Mouse (Mus musculus): Measurements from ENCODE around the gene Csnk2a2. TPM values are rescaled to one million over a fixed set of nuclear protein-coding genes. Genes with fewer than 3 reads are reported as not detected.
A peak's percentile ranks its signal among the peaks of the same experiment; 100 is the strongest.

Csnk2a2 gene
- polyA plus RNA-seq, 1 experiment, result 125 TPM

DNA sequence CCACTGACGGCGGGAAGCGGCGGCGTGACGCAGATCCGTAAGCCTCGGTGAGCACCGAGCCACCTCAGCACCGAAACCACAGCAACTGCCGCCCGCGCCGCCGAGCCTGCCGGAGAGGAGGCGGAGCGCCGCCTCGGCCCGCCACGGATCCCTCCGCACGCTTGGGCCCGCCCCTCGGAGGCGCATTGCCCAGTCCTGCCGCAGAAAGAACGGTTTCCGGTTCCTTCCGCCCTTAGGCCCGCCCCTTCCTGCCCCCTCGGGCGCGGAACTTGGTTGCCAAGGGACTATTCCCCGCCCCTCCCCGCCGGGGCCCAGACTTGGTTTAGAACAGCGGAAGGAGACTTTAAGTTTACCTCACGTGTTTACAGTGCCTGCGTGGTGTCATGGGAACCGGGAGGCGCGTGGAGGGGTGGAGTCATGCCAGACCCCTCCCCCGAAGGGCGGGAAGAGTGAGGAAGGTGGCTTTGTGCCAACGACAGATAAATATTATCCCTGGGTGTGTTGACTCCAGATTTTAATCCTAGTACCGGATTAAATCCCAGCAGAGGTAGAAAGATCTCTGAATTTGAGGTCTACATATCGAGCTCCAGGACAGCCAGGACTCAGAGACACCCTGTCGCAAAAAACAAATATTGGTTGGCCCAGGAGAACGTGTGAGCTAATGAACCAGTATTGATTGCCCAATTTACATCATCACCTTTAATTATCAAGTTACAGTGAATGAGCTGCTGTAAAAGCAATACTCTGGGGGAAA, 55.0 kb downstream of the Csnk2a2 start, which contains the start of gene Cfap20:
Gene Cfap20 (minus strand): TSS at position 184 of the 754 bp plus-strand sequence.
- Histone ChIP-seq H3K27ac (ENCODE audit: control insufficient read depth, insufficient read depth, low read depth, low read length) (peak within 1 kb of the TSS; percentile 84), H3K4me3 (ENCODE audit: control insufficient read depth, low read depth, low read length) (peak within 1 kb of the TSS; percentile 86)
- no peak for TF ChIP-seq CTCF (IDR thresholded peaks at IDR 0.05; ENCODE audit: control insufficient read depth, insufficient read depth, insufficient replicate concordance, low read depth, low read length)
- TF ChIP-seq POLR2A (IDR thresholded peaks at IDR 0.05; ENCODE audit: control insufficient read depth, low read depth, low read length), result peak; percentile 84

DNA sequence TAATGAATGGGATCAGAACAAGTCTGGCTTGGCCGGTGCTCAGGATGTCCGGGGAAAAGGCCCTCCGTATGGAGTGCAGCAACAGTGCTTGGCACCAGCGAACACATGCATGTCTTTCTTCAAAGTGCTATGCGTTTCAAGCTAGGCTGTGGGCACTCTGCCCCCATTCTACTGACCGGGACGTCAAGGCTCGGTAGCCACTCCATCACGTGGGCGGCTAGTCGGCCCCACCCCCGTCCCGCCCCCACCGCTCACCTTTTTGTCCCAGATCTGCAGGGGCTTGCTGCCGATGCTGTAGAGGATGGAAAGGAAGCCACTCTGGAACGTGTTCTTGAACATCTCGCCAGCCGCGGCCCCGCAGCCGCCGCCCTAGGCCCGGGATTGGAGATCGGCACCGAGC, 55.6 kb downstream of the Csnk2a2 start:
- H3K4me1 ChIP-seq (ENCODE audit: control insufficient read depth, insufficient read depth, low read length), result peaks cover 13% of the 10 kb centered on the region
- no peaks in the 10 kb centered on the region for H3K27me3 ChIP-seq (ENCODE audit: control insufficient read depth, insufficient read depth, low read length)
- H3K36me3 ChIP-seq (ENCODE audit: control insufficient read depth, insufficient read depth, low read length), result no peaks in the 10 kb centered on the region
- peak overlapping the region; percentile 76 for H3K27ac ChIP-seq (ENCODE audit: control insufficient read depth, insufficient read depth, low read depth, low read length)
- no peak for TF ChIP-seq CTCF (IDR thresholded peaks at IDR 0.05; ENCODE audit: control insufficient read depth, insufficient read depth, insufficient replicate concordance, low read depth, low read length)
- TF ChIP-seq POLR2A (IDR thresholded peaks at IDR 0.05; ENCODE audit: control insufficient read depth, low read depth, low read length), result no peak
- H3K4me3 ChIP-seq (ENCODE audit: control insufficient read depth, low read depth, low read length), result peak overlapping the region; percentile 86

More for the DNA sequence above, 55.0 kb downstream of the Csnk2a2 start, which contains the start of gene Cfap20:
- H3K36me3 ChIP-seq (ENCODE audit: control insufficient read depth, insufficient read depth, low read length), result no peaks in the 10 kb centered on the region
- H3K4me1 ChIP-seq (ENCODE audit: control insufficient read depth, insufficient read depth, low read length), result peaks cover 8% of the 10 kb centered on the region
- H3K27me3 ChIP-seq (ENCODE audit: control insufficient read depth, insufficient read depth, low read length), result no peaks in the 10 kb centered on the region

- peaks cover 15% of the 10 kb centered on the region for H3K4me1 ChIP-seq (ENCODE audit: control insufficient read depth, insufficient read depth, low read length)
- H3K27ac ChIP-seq (ENCODE audit: control insufficient read depth, insufficient read depth, low read depth, low read length), result no peak overlapping the region
- no peaks in the 10 kb centered on the region for H3K36me3 ChIP-seq (ENCODE audit: control insufficient read depth, insufficient read depth, low read length)
- H3K4me3 ChIP-seq (ENCODE audit: control insufficient read depth, low read depth, low read length), result peak overlapping the region; percentile 80
- TF ChIP-seq CTCF (IDR thresholded peaks at IDR 0.05; ENCODE audit: control insufficient read depth, insufficient read depth, insufficient replicate concordance, low read depth, low read length) (no peak), POLR2A (IDR thresholded peaks at IDR 0.05; ENCODE audit: control insufficient read depth, low read depth, low read length) (no peak)
- no peaks in the 10 kb centered on the region for H3K27me3 ChIP-seq (ENCODE audit: control insufficient read depth, insufficient read depth, low read length)
Observed at GRCm38 (mm10) chr8:95433124-95433523, 56.7 kb downstream of the Csnk2a2 start.

- no peak overlapping the region for H3K27ac ChIP-seq (ENCODE audit: control insufficient read depth, insufficient read depth, low read depth, low read length)
- TF ChIP-seq POLR2A (IDR thresholded peaks at IDR 0.05; ENCODE audit: control insufficient read depth, low read depth, low read length) (no peak), CTCF (IDR thresholded peaks at IDR 0.05; ENCODE audit: control insufficient read depth, insufficient read depth, insufficient replicate concordance, low read depth, low read length) (no peak)
- peaks cover 21% of the 10 kb centered on the region for H3K4me1 ChIP-seq (ENCODE audit: control insufficient read depth, insufficient read depth, low read length)
- H3K36me3 ChIP-seq (ENCODE audit: control insufficient read depth, insufficient read depth, low read length), result no peaks in the 10 kb centered on the region
- H3K27me3 ChIP-seq (ENCODE audit: control insufficient read depth, insufficient read depth, low read length), result no peaks in the 10 kb centered on the region
- peak overlapping the region; percentile 75; the same call in 1 of the 2 replicates for H3K4me3 ChIP-seq (ENCODE audit: control insufficient read depth, low read depth, low read length)
Observed at GRCm38 (mm10) chr8:95432471-95432870, 57.4 kb downstream of the Csnk2a2 start.

DNA sequence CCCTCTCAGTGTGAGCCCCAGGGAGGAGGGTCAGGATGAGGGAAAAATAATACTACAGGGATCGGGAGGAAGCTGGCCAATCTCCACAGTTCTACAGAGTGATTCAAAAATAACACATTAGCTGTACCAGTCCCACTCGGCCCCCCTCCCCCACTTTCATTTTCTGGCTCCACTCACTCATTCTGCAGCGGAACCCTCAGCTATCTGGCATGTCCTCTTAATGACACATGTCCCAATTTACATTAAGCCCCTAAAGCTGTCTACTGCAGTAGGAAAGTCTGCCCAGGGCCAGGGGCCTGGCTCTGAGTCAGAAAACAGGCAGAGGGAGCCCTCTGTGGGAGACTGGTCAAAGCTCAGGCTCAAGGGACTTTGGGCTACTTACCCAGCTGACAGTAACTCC, 59.9 kb downstream of the Csnk2a2 start:
- H3K27me3 ChIP-seq (ENCODE audit: control insufficient read depth, insufficient read depth, low read length), result no peaks in the 10 kb centered on the region
- H3K36me3 ChIP-seq (ENCODE audit: control insufficient read depth, insufficient read depth, low read length), result no peaks in the 10 kb centered on the region
- peaks cover 21% of the 10 kb centered on the region for H3K4me1 ChIP-seq (ENCODE audit: control insufficient read depth, insufficient read depth, low read length)
- 0 out of 2 replicates have a peak overlapping the region, but pooled peaks have one; percentile 16 for H3K27ac ChIP-seq (ENCODE audit: control insufficient read depth, insufficient read depth, low read depth, low read length)
- no peak overlapping the region for H3K4me3 ChIP-seq (ENCODE audit: control insufficient read depth, low read depth, low read length)
- no peak for TF ChIP-seq CTCF (IDR thresholded peaks at IDR 0.05; ENCODE audit: control insufficient read depth, insufficient read depth, insufficient replicate concordance, low read depth, low read length)
- no peak for TF ChIP-seq POLR2A (IDR thresholded peaks at IDR 0.05; ENCODE audit: control insufficient read depth, low read depth, low read length)

DNA sequence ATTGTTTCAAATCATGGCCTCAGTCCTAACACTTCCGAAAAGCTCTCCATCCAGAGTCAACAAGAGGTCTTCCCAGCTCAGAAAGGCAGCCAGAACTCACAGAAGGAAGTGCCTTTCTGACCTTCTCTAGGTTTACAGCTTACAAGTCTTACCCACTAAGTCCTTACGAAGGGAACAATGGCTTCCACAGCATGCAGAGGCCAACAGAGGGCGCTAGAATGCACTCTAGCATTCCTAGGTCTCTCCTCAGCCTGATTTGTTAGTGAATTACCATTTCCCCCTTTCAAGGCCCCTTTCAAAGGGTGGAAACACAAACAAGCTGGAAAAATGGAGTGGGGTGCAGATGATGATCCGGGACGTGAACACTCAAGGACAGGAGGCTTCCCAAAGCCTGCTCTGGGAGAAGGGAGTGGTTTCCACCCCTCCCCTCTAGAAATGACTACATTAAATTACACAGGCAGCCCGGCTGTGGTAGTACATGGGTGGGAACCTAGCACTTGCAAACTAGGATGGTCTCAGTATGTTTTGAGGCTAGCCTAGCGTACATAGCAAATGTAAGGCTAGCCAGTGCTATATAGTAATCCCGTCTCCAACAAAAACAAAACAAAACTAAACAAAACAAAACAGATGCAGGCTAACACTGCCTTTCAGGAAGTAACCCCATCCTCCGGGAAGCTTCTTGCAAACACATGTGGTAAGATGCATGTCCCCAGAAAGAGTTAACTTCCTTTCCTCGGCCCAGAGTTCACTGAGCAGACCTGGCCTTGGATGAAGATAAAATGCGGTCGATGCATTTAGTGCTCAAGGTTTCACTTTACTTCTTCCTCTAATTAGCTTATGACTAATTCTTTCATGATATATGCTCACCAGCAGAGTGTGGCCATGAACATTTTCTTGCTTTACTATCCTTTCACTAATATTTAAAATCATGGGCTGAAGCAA, 62.0 kb downstream of the Csnk2a2 start:
- Histone ChIP-seq H3K36me3 (ENCODE audit: control insufficient read depth, insufficient read depth, low read length) (no peaks in the 10 kb centered on the region), H3K27ac (ENCODE audit: control insufficient read depth, insufficient read depth, low read depth, low read length) (peak overlapping the region; percentile 67), H3K4me1 (ENCODE audit: control insufficient read depth, insufficient read depth, low read length) (peaks cover 19% of the 10 kb centered on the region), H3K4me3 (ENCODE audit: control insufficient read depth, low read depth, low read length) (no peak overlapping the region; the same call in 1 of the 2 replicates), H3K27me3 (ENCODE audit: control insufficient read depth, insufficient read depth, low read length) (no peaks in the 10 kb centered on the region)
- TF ChIP-seq POLR2A (IDR thresholded peaks at IDR 0.05; ENCODE audit: control insufficient read depth, low read depth, low read length), result no peak
- TF ChIP-seq CTCF (IDR thresholded peaks at IDR 0.05; ENCODE audit: control insufficient read depth, insufficient read depth, insufficient replicate concordance, low read depth, low read length), result peak; percentile 27; the same call in 1 of the 2 replicates

Measured in testis, adult 2 months (tissue).